15 mouse cellular contexts compared by ENCODE assay signal in the genomic region with DNA sequence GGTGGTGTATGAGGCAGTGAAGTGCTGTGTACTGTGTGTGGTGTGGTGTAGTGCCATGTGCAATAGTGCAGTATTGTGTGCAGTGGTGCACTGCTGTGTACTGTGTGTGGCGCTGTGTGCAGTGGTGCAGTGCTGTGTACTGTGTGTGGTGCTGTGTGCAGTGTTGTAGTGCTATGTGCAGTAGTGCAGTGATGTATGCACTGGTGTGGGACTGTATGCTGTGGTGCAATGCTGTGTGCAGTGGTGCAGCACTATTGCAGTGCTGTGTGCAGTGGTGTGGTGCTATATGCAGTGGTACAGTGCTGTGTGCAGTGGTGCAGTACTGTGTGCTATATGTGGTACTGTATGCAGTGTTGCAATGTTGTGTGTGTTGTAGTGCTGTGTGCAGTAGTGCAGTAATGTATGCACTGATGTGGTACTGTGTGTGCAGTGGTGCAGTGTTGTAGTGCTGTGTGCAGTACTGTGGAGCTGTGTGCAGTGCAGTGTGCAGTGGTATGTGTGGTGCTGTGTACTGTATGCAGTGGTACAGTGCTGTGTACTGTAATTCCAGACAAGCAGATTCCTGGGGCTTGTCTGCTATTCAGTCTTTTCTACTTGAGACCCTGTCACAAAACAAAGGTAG. TPM values are rescaled to one million over a fixed set of nuclear protein-coding genes. Genes with fewer than 3 reads are reported as not detected.
DNase-seq lines count a peak whose midpoint lies in the region; ATAC-seq lines count a peak whose summit lies in the region.
"Had no signal": no experiment of that assay in that cellular context is flagged by ENCODE, and none has a peak within 500 bp of the region (broad histone marks: within the 10 kb centered on the region; RNA-seq: fewer than 3 reads in every experiment).

No protein-coding gene starts in this region.

- H3K4me2 ChIP-seq in hindbrain, embryonic 13.5 days = no peak overlapping the region
- H3K4me2 ChIP-seq in hindbrain, embryonic 16.5 days (ENCODE audit: low read length) = no peak overlapping the region
- no peak overlapping the region for H3K4me2 ChIP-seq in midbrain, embryonic 13.5 days (replicated peaks)
- no peak overlapping the region for H3K4me2 ChIP-seq in midbrain, embryonic 11.5 days
- H3K4me2 ChIP-seq in hindbrain, embryonic 15.5 days = no peak overlapping the region
- H3K4me2 ChIP-seq in neural tube, embryonic 14.5 days (ENCODE audit: low read depth, low read length) = no peak overlapping the region
- H3K4me2 ChIP-seq: lung, embryonic 14.5 days had no signal

- ATAC-seq in hindbrain, embryonic 13.5 days (ENCODE audit: low FRiP score) = peak; percentile 36; the same call in 1 of the 2 replicates
- ATAC-seq in hindbrain, embryonic 16.5 days = no peak
- ATAC-seq in midbrain, embryonic 13.5 days = peak; percentile 50
- no peak for ATAC-seq in midbrain, embryonic 11.5 days (ENCODE audit: low FRiP score)
- ATAC-seq in hindbrain, embryonic 15.5 days (ENCODE audit: low FRiP score, low read depth) = peak; percentile 79
- ATAC-seq in neural tube, embryonic 14.5 days (ENCODE audit: low read depth) = peak; percentile 41; the same call in 1 of the 2 replicates

- H3K36me3 ChIP-seq in hindbrain, embryonic 13.5 days = no peaks in the 10 kb centered on the region
- no peaks in the 10 kb centered on the region for H3K36me3 ChIP-seq in hindbrain, embryonic 16.5 days (ENCODE audit: control insufficient read depth, insufficient read depth, low read length)
- H3K36me3 ChIP-seq in midbrain, embryonic 13.5 days = no peaks in the 10 kb centered on the region
- no peaks in the 10 kb centered on the region for H3K36me3 ChIP-seq in midbrain, embryonic 11.5 days (ENCODE audit: control insufficient read depth, insufficient read depth, low read length)
- no peaks in the 10 kb centered on the region for H3K36me3 ChIP-seq in hindbrain, embryonic 15.5 days
- H3K36me3 ChIP-seq in neural tube, embryonic 14.5 days (ENCODE audit: control insufficient read depth, insufficient read depth, low read length) = no peaks in the 10 kb centered on the region

- H3K9me3 ChIP-seq in hindbrain, embryonic 13.5 days = no peaks in the 10 kb centered on the region
- H3K9me3 ChIP-seq in hindbrain, embryonic 16.5 days (ENCODE audit: control insufficient read depth, low read length) = no peaks in the 10 kb centered on the region
- no peaks in the 10 kb centered on the region for H3K9me3 ChIP-seq in midbrain, embryonic 13.5 days
- H3K9me3 ChIP-seq in midbrain, embryonic 11.5 days (ENCODE audit: control insufficient read depth, low read length) = no peaks in the 10 kb centered on the region
- H3K9me3 ChIP-seq in hindbrain, embryonic 15.5 days = no peaks in the 10 kb centered on the region
- H3K9me3 ChIP-seq in neural tube, embryonic 14.5 days (ENCODE audit: control insufficient read depth, low read length) = no peaks in the 10 kb centered on the region

- H3K9ac ChIP-seq in hindbrain, embryonic 13.5 days = no peak overlapping the region
- H3K9ac ChIP-seq in hindbrain, embryonic 16.5 days (ENCODE audit: low read depth, low read length) = no peak overlapping the region
- H3K9ac ChIP-seq in midbrain, embryonic 13.5 days (replicated peaks) = no peak overlapping the region
- no peak overlapping the region for H3K9ac ChIP-seq in midbrain, embryonic 11.5 days (ENCODE audit: low read length)
- no peak overlapping the region for H3K9ac ChIP-seq in hindbrain, embryonic 15.5 days
- H3K9ac ChIP-seq in neural tube, embryonic 14.5 days (replicated peaks; ENCODE audit: low read depth, low read length) = no peak overlapping the region
- H3K9ac ChIP-seq: lung, embryonic 14.5 days had no signal

- DNase-seq in midbrain, embryonic 11.5 days (ENCODE audit: low spot score, missing footprints) = no peak
- no peak for DNase-seq in thymus, postnatal 0 days (ENCODE audit: low spot score)
- DNase-seq: adrenal gland, adult 8-10 months; cerebellum, adult 11-12 months; cerebellum, postnatal 36 days; gastrocnemius, postnatal 10 days; heart, adult 2 months; kidney, adult 11 months; lung, embryonic 14.5 days; right cerebral cortex, postnatal 25 days had no signal

- no peak overlapping the region for H3K27ac ChIP-seq in hindbrain, embryonic 13.5 days
- H3K27ac ChIP-seq in hindbrain, embryonic 16.5 days (ENCODE audit: low read depth, low read length) = no peak overlapping the region
- no peak overlapping the region for H3K27ac ChIP-seq in midbrain, embryonic 13.5 days
- H3K27ac ChIP-seq in midbrain, embryonic 11.5 days (ENCODE audit: low read depth, low read length) = no peak overlapping the region
- no peak overlapping the region for H3K27ac ChIP-seq in hindbrain, embryonic 15.5 days (replicated peaks)
- no peak overlapping the region for H3K27ac ChIP-seq in neural tube, embryonic 14.5 days (ENCODE audit: low read depth, low read length)
- H3K27ac ChIP-seq: heart, adult 2 months had no signal

- H3K27me3 ChIP-seq in hindbrain, embryonic 13.5 days = no peaks in the 10 kb centered on the region
- no peaks in the 10 kb centered on the region for H3K27me3 ChIP-seq in hindbrain, embryonic 16.5 days (replicated peaks; ENCODE audit: control insufficient read depth, insufficient read depth, low read length)
- no peaks in the 10 kb centered on the region for H3K27me3 ChIP-seq in midbrain, embryonic 13.5 days
- H3K27me3 ChIP-seq in midbrain, embryonic 11.5 days (ENCODE audit: control insufficient read depth, insufficient read depth, low read length) = no peaks in the 10 kb centered on the region
- no peaks in the 10 kb centered on the region for H3K27me3 ChIP-seq in hindbrain, embryonic 15.5 days
- no peaks in the 10 kb centered on the region for H3K27me3 ChIP-seq in neural tube, embryonic 14.5 days (ENCODE audit: control insufficient read depth, insufficient read depth, low read length)

- no peaks in the 10 kb centered on the region; the same call in 1 of the 2 replicates for H3K4me1 ChIP-seq in hindbrain, embryonic 13.5 days (replicated peaks)
- no peaks in the 10 kb centered on the region for H3K4me1 ChIP-seq in hindbrain, embryonic 16.5 days (ENCODE audit: control insufficient read depth, insufficient read depth, low read depth, low read length)
- no peaks in the 10 kb centered on the region for H3K4me1 ChIP-seq in midbrain, embryonic 13.5 days (replicated peaks)
- H3K4me1 ChIP-seq in midbrain, embryonic 11.5 days (ENCODE audit: control insufficient read depth, insufficient read depth, low read length) = no peaks in the 10 kb centered on the region
- H3K4me1 ChIP-seq in hindbrain, embryonic 15.5 days (replicated peaks) = no peaks in the 10 kb centered on the region
- H3K4me1 ChIP-seq in neural tube, embryonic 14.5 days (ENCODE audit: control insufficient read depth, insufficient read depth, low read length) = no peaks in the 10 kb centered on the region

- WGBS in hindbrain, embryonic 13.5 days = 96% methylated on average over 1 of the region's 1 CpGs
- whole genome bisulfite sequencing in hindbrain, embryonic 16.5 days = 93% methylated on average over 1 of the region's 1 CpGs
- WGBS in midbrain, embryonic 13.5 days = 100% methylated on average over 1 of the region's 1 CpGs
- WGBS in midbrain, embryonic 11.5 days = 100% methylated on average over 1 of the region's 1 CpGs
- 100% methylated on average over 1 of the region's 1 CpGs for WGBS in hindbrain, embryonic 15.5 days
- 100% methylated on average over 1 of the region's 1 CpGs for WGBS in neural tube, embryonic 14.5 days

- no peak overlapping the region for H3K4me3 ChIP-seq in hindbrain, embryonic 13.5 days
- H3K4me3 ChIP-seq in hindbrain, embryonic 16.5 days (ENCODE audit: low read length) = no peak overlapping the region
- no peak overlapping the region for H3K4me3 ChIP-seq in midbrain, embryonic 13.5 days (replicated peaks)
- H3K4me3 ChIP-seq in midbrain, embryonic 11.5 days (ENCODE audit: low read depth, low read length) = no peak overlapping the region
- H3K4me3 ChIP-seq in hindbrain, embryonic 15.5 days = no peak overlapping the region
- H3K4me3 ChIP-seq in neural tube, embryonic 14.5 days (ENCODE audit: low read depth, low read length) = no peak overlapping the region
- H3K4me3 ChIP-seq: heart, adult 2 months had no signal

RNA-seq across cellular contexts. Expression of a gene that starts 13.3 kb away (rescaled TPM):
- polyA plus RNA-seq in hindbrain, embryonic 13.5 days (2015; fragmentation: Nextera tagmentation; extraction: Ambion mirVana) = 0.44 and 2.2 TPM in 2 replicates
- 0.90 and 2.1 TPM in 2 replicates for polyA plus RNA-seq in hindbrain, embryonic 16.5 days (2015; fragmentation: Nextera tagmentation; extraction: Ambion mirVana)
- 1.1 and 1.8 TPM in 2 replicates for polyA plus RNA-seq in midbrain, embryonic 13.5 days (2015; fragmentation: Nextera tagmentation; extraction: Ambion mirVana)
- polyA plus RNA-seq in midbrain, embryonic 11.5 days (2014; fragmentation: Nextera tagmentation; extraction: Ambion mirVana) = 0.51 and 1.1 TPM in 2 replicates
- polyA plus RNA-seq in hindbrain, embryonic 15.5 days (2015; fragmentation: Nextera tagmentation; extraction: Ambion mirVana) = 1.2 and 1.8 TPM in 2 replicates
- 2.0 and 2.8 TPM in 2 replicates for polyA plus RNA-seq in neural tube, embryonic 14.5 days (2014; fragmentation: Nextera tagmentation; extraction: Ambion mirVana)
- 1.8 and 2.0 TPM in 2 replicates for polyA plus RNA-seq in thymus, postnatal 0 days (2015; fragmentation: Nextera tagmentation; extraction: Ambion mirVana)

RNA-seq across cellular contexts. Expression of a gene that starts 31.6 kb away (rescaled TPM):
- 21.1 and 24.0 TPM in 2 replicates for polyA plus RNA-seq in hindbrain, embryonic 13.5 days (2015; fragmentation: Nextera tagmentation; extraction: Ambion mirVana)
- polyA plus RNA-seq in hindbrain, embryonic 16.5 days (2015; fragmentation: Nextera tagmentation; extraction: Ambion mirVana) = 16.3 and 17.4 TPM in 2 replicates
- polyA plus RNA-seq in midbrain, embryonic 13.5 days (2015; fragmentation: Nextera tagmentation; extraction: Ambion mirVana) = 27.0 and 28.3 TPM in 2 replicates
- polyA plus RNA-seq in midbrain, embryonic 11.5 days (2014; fragmentation: Nextera tagmentation; extraction: Ambion mirVana) = 33.2 and 36.7 TPM in 2 replicates
- 17.5 and 21.4 TPM in 2 replicates for polyA plus RNA-seq in hindbrain, embryonic 15.5 days (2015; fragmentation: Nextera tagmentation; extraction: Ambion mirVana)
- 24.7 and 26.3 TPM in 2 replicates for polyA plus RNA-seq in neural tube, embryonic 14.5 days (2014; fragmentation: Nextera tagmentation; extraction: Ambion mirVana)
- polyA plus RNA-seq in thymus, postnatal 0 days (2015; fragmentation: Nextera tagmentation; extraction: Ambion mirVana) = 67.8 and 68.4 TPM in 2 replicates

RNA-seq across cellular contexts. Expression of a gene that starts 32.5 kb away (rescaled TPM):
- 47.1 and 49.5 TPM in 2 replicates for polyA plus RNA-seq in hindbrain, embryonic 13.5 days (2015; fragmentation: Nextera tagmentation; extraction: Ambion mirVana)
- 52.5 and 54.2 TPM in 2 replicates for polyA plus RNA-seq in hindbrain, embryonic 16.5 days (2015; fragmentation: Nextera tagmentation; extraction: Ambion mirVana)
- polyA plus RNA-seq in midbrain, embryonic 13.5 days (2015; fragmentation: Nextera tagmentation; extraction: Ambion mirVana) = 44.2 and 48.4 TPM in 2 replicates
- polyA plus RNA-seq in midbrain, embryonic 11.5 days (2014; fragmentation: Nextera tagmentation; extraction: Ambion mirVana) = 48.2 and 50.0 TPM in 2 replicates
- polyA plus RNA-seq in hindbrain, embryonic 15.5 days (2015; fragmentation: Nextera tagmentation; extraction: Ambion mirVana) = 50.0 and 52.5 TPM in 2 replicates
- 49.4 and 49.7 TPM in 2 replicates for polyA plus RNA-seq in neural tube, embryonic 14.5 days (2014; fragmentation: Nextera tagmentation; extraction: Ambion mirVana)
- 80.0 and 80.8 TPM in 2 replicates for polyA plus RNA-seq in thymus, postnatal 0 days (2015; fragmentation: Nextera tagmentation; extraction: Ambion mirVana)

RNA-seq across cellular contexts. Expression of a gene that starts 43.8 kb away (rescaled TPM):
- polyA plus RNA-seq in hindbrain, embryonic 13.5 days (2015; fragmentation: Nextera tagmentation; extraction: Ambion mirVana) = 434 and 443 TPM in 2 replicates
- polyA plus RNA-seq in hindbrain, embryonic 16.5 days (2015; fragmentation: Nextera tagmentation; extraction: Ambion mirVana) = 507 and 529 TPM in 2 replicates
- 401 and 431 TPM in 2 replicates for polyA plus RNA-seq in midbrain, embryonic 13.5 days (2015; fragmentation: Nextera tagmentation; extraction: Ambion mirVana)
- 352 and 354 TPM in 2 replicates for polyA plus RNA-seq in midbrain, embryonic 11.5 days (2014; fragmentation: Nextera tagmentation; extraction: Ambion mirVana)
- polyA plus RNA-seq in hindbrain, embryonic 15.5 days (2015; fragmentation: Nextera tagmentation; extraction: Ambion mirVana) = 488 and 498 TPM in 2 replicates
- 466 and 481 TPM in 2 replicates for polyA plus RNA-seq in neural tube, embryonic 14.5 days (2014; fragmentation: Nextera tagmentation; extraction: Ambion mirVana)
- polyA plus RNA-seq in thymus, postnatal 0 days (2015; fragmentation: Nextera tagmentation; extraction: Ambion mirVana) = 265 and 278 TPM in 2 replicates

Comparison
In these comparisons a context has a peak if more than half of its experiments do, and no peak if none do; other contexts are left out.
1. ATAC-seq: peak in hindbrain, embryonic 13.5 days (single experiment), midbrain, embryonic 13.5 days (single experiment), hindbrain, embryonic 15.5 days (single experiment) and neural tube, embryonic 14.5 days (single experiment); none in hindbrain, embryonic 16.5 days (single experiment) and midbrain, embryonic 11.5 days (single experiment).